Mouse (Mus musculus) neural tube, embryonic 14.5 days (tissue): Measurements from ENCODE around the gene Ubl7. TPM values are rescaled to one million over a fixed set of nuclear protein-coding genes. Genes with fewer than 3 reads are reported as not detected.

ENCODE experiments used
- ATAC-seq: fragments of 200-750 bp; cut with Nextera tagmentation; 2 replicates; pipeline ENCODE4 v1.8.0; 2017; ENCODE audit warnings: low read depth, mild to moderate bottlenecking, moderate TSS enrichment, moderate library complexity
- H3K27ac ChIP-seq: fragments of 300-500 bp; sonication (generic); 2 replicates; pipeline ENCODE4 v1.5.1; 2014; ENCODE audit warnings: low read depth, mild to moderate bottlenecking, control low read depth, low read length, moderate library complexity, mixed read lengths
- H3K27me3 ChIP-seq: fragments of 300-500 bp; sonication (generic); 2 replicates; pipeline ENCODE4 v1.6.1; 2014; ENCODE audit warnings: low read length; ENCODE audit not compliant: control insufficient read depth, insufficient read depth
- H3K36me3 ChIP-seq: fragments of 300-500 bp; sonication (generic); 2 replicates; pipeline ENCODE4 v1.6.1; 2014; ENCODE audit warnings: low read length, mixed read lengths; ENCODE audit not compliant: control insufficient read depth, insufficient read depth
- H3K4me1 ChIP-seq: fragments of 300-500 bp; sonication (generic); 2 replicates; pipeline ENCODE4 v1.6.1; 2014; ENCODE audit warnings: low read length; ENCODE audit not compliant: control insufficient read depth, insufficient read depth
- H3K4me2 ChIP-seq: fragments of 300-500 bp; sonication (generic); 2 replicates; pipeline ENCODE4 v1.6.1; 2014; ENCODE audit warnings: mild to moderate bottlenecking, low read depth, low read length, control low read depth
- H3K4me3 ChIP-seq: fragments of 300-500 bp; sonication (generic); 2 replicates; pipeline ENCODE4 v1.5.1; 2014; ENCODE audit warnings: low read depth, low read length, control low read depth, mixed read lengths
- H3K9ac ChIP-seq: fragments of 300-500 bp; sonication (generic); replicated peaks from 2 replicates; pipeline ENCODE4 v1.6.1; 2014; ENCODE audit warnings: low read depth, mild to moderate bottlenecking, control low read depth, low read length, mixed read lengths
- H3K9me3 ChIP-seq: fragments of 300-500 bp; sonication (generic); 2 replicates; pipeline ENCODE4 v1.6.1; 2016; ENCODE audit warnings: low read length; ENCODE audit not compliant: control insufficient read depth
- WGBS: fragments of 180-500 bp; shearing (Covaris S2); extraction: QIAGEN DNeasy Blood & Tissue Kit; methylation state at CpG from one replicate; pipeline ENCODE4 v1.1.7; 2014; 5-methylcytosine and 5-hydroxymethylcytosine counted together
- polyA plus RNA-seq: library from polyadenylated mRNA; unstranded; fragments of >200 nt; fragmentation: Nextera tagmentation; extraction: Ambion mirVana; gene quantifications from 2 replicates; pipeline ENCODE4 v1.2.1, GENCODE M21; 2014

Gene Ubl7
- polyA plus RNA-seq, 1 experiment from 2014 or later, result 164 TPM

DNA sequence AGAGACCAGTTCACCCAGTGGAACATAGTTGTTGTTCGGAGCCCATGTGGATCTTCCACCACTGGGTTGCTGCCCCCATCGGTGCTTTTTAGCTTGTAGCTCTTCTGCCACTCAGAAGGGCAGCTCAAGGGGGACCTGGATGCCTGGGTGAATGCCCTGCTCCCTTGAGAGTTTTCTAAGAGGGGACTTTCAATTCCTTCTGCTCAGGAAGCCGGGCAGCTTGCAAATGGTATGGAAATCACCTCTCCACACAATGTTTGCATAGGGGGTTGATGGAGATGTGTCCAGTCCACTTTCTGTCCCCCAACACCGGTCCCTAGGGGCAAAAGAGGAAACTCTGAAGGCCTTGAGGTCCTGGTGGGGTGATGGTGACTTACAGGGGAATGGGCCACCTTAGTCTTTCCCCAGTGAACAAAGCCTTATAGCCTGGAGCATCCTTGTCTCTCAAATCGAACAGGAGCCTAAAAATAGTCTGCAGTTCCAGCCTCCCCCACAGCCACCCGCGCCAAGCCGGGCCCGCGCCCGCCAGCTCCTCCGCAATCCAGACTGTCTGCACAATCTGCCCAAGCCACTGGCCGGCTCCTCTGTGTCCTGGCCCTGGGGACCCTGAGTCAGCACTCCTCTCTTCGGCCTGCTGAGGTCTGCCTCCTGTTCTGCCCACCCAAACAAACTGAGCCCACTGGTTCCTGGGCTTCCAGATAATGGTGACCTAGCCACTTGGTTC is 56.6 kb downstream of the Ubl7 start:
- H3K27me3 ChIP-seq, result no peaks in the 10 kb centered on the region
- no peaks in the 10 kb centered on the region for H3K9me3 ChIP-seq
- no peaks in the 10 kb centered on the region for H3K36me3 ChIP-seq
- 77% methylated on average over 14 of the region's 14 CpGs for WGBS
- no peak overlapping the region for H3K4me2 ChIP-seq
- no peak overlapping the region for H3K27ac ChIP-seq
- no peak for ATAC-seq
- no peak overlapping the region for H3K4me3 ChIP-seq
- H3K9ac ChIP-seq, result no peak overlapping the region
- 0 out of 2 replicates have a peak, but pooled peaks cover 2% of the 10 kb centered on the region for H3K4me1 ChIP-seq

GRCm38 (mm10) chr9:57968166-57968771 is 57.5 kb downstream of the Ubl7 start:
- Histone ChIP-seq H3K27me3 (no peaks in the 10 kb centered on the region), H3K4me3 (no peak overlapping the region), H3K36me3 (no peaks in the 10 kb centered on the region), H3K9ac (no peak overlapping the region), H3K4me2 (no peak overlapping the region), H3K4me1 (0 out of 2 replicates have a peak, but pooled peaks cover 2% of the 10 kb centered on the region), H3K9me3 (no peaks in the 10 kb centered on the region), H3K27ac (no peak overlapping the region)
- WGBS, result 85% methylated on average over 9 of the region's 9 CpGs
- ATAC-seq, result no peak

DNA sequence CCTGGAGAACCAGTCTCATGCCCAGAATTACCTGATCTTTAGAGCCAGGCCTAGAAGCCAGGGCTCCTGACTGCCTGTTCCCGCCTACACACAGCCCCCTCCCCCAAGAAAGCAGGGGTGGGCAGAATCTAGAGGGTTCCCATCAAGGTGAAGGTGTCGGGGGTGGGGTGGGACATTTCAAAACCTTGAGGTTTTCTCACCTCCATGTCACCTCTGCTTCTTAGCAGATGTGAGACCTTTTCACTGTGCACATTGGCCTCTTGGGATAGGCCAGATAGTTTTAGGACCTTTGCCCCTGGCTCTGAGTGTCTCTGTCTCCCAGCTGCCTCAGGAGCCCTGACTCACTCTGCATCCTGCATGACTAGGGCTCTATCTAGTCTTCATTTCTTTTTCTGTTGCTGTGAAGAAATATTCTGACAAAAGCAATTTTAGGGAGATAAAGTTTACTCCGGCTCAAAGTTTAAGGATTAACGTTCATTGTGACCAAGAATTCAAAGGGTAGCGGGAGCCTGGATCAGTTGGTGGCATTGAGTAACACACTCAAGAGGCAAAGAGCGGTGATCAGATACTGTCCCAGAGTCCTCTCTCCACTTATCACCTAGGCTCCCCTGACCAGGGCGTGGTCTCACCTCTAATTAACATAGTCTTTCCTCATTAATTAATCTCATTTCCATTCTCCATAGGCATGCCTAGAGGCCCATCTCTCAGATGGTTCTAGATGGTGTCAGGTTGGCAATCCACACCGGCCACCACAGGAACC is 58.2 kb downstream of the Ubl7 start:
- 94% methylated on average over 8 of the region's 8 CpGs for WGBS
- H3K27me3 ChIP-seq, result no peaks in the 10 kb centered on the region
- no peaks in the 10 kb centered on the region for H3K9me3 ChIP-seq
- H3K36me3 ChIP-seq, result no peaks in the 10 kb centered on the region
- 0 out of 2 replicates have a peak, but pooled peaks cover 2% of the 10 kb centered on the region for H3K4me1 ChIP-seq
- no peak overlapping the region for H3K4me3 ChIP-seq
- H3K9ac ChIP-seq, result no peak overlapping the region
- ATAC-seq, result no peak
- H3K27ac ChIP-seq, result no peak overlapping the region
- H3K4me2 ChIP-seq, result no peak overlapping the region

- Histone ChIP-seq H3K4me2 (no peak overlapping the region), H3K27ac (no peak overlapping the region), H3K27me3 (no peaks in the 10 kb centered on the region), H3K9ac (no peak overlapping the region), H3K4me3 (no peak overlapping the region), H3K4me1 (0 out of 2 replicates have a peak, but pooled peaks cover 2% of the 10 kb centered on the region), H3K9me3 (no peaks in the 10 kb centered on the region), H3K36me3 (no peaks in the 10 kb centered on the region)
- ATAC-seq, result no peak
- 70% methylated on average over 11 of the region's 11 CpGs for WGBS
Measured at GRCm38 (mm10) chr9:57969736-57970495, 59.1 kb downstream of the Ubl7 start.

GRCm38 (mm10) chr9:57971413-57971812 is 60.6 kb downstream of the Ubl7 start:
- no peak overlapping the region for H3K9ac ChIP-seq
- no peaks in the 10 kb centered on the region for H3K9me3 ChIP-seq
- H3K4me3 ChIP-seq, result no peak overlapping the region
- 88% methylated on average over 5 of the region's 5 CpGs for WGBS
- no peak overlapping the region for H3K4me2 ChIP-seq
- no peak overlapping the region for H3K27ac ChIP-seq
- ATAC-seq, result no peak
- no peaks in the 10 kb centered on the region for H3K36me3 ChIP-seq
- 0 out of 2 replicates have a peak, but pooled peaks cover 2% of the 10 kb centered on the region for H3K4me1 ChIP-seq
- no peaks in the 10 kb centered on the region for H3K27me3 ChIP-seq

DNA sequence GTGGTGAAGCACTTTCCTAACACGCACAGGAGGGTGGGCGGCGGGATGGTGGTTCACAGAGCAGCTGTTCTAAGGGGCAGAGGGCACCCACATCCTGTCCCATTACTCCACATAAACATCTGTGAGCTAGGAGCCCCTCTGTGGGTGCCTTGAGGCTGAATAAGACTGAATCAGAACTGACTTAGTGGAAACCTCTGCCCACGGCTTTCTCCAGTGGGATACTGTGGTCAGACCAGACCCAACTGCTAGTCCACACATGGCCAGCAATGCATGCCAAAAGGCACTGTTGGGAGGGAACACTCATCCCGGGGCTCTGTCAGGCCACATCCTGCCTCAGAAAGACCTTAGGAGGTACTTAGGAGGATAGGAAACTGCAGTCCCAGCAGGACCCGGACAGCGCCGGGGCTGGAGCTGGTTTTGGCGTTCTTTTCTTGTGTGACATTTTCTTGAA is 61.4 kb downstream of the Ubl7 start:
- 74% methylated on average over 9 of the region's 9 CpGs for WGBS
- Histone ChIP-seq H3K9ac (no peak overlapping the region), H3K4me3 (no peak overlapping the region), H3K9me3 (no peaks in the 10 kb centered on the region), H3K36me3 (no peaks in the 10 kb centered on the region), H3K27ac (no peak overlapping the region), H3K4me1 (0 out of 2 replicates have a peak, but pooled peaks cover 2% of the 10 kb centered on the region), H3K4me2 (no peak overlapping the region), H3K27me3 (no peaks in the 10 kb centered on the region)
- ATAC-seq, result no peak

DNA sequence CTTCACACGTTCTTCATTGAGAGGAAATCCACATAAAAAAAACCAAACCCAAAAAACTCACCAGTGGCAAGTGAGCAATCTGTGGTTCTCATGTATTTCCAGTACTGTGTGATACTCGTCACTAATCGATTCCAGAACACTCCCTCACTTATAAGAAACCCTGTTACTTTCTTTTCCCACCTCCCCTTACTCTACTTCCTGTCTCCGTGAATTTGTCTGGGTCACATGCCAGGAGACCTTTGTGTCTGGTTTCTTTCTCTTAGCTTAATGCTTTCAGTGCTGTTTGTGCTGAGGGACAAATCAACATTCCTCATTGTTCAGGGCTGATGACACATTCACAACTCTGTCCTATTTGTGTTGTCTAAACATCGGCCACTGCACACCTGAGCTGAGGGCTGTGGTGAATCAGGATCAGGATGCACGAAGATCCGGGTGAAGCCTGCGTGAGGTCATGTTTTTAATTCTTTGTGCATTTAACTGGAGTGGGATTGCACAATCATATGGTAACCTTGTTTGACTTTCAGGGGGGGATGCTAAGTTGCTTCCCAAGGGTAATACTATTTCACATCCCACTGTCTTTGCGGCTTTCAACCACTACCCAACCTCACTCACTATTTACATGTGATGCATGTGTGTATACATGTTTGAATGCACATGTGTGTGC is 62.1 kb downstream of the Ubl7 start:
- Histone ChIP-seq H3K9ac (no peak overlapping the region), H3K9me3 (no peaks in the 10 kb centered on the region), H3K4me2 (no peak overlapping the region), H3K27ac (no peak overlapping the region), H3K27me3 (no peaks in the 10 kb centered on the region), H3K4me1 (0 out of 2 replicates have a peak, but pooled peaks cover 2% of the 10 kb centered on the region), H3K4me3 (no peak overlapping the region), H3K36me3 (no peaks in the 10 kb centered on the region)
- WGBS, result 73% methylated on average over 9 of the region's 9 CpGs
- no peak for ATAC-seq

- Histone ChIP-seq H3K36me3 (no peaks in the 10 kb centered on the region), H3K9me3 (no peaks in the 10 kb centered on the region), H3K27me3 (no peaks in the 10 kb centered on the region), H3K4me3 (no peak overlapping the region), H3K4me2 (no peak overlapping the region), H3K4me1 (0 out of 2 replicates have a peak, but pooled peaks cover 2% of the 10 kb centered on the region), H3K27ac (no peak overlapping the region), H3K9ac (no peak overlapping the region)
- ATAC-seq, result no peak
- WGBS, result 84% methylated on average over 6 of the region's 6 CpGs
Measured at GRCm38 (mm10) chr9:57973440-57974066, 62.8 kb downstream of the Ubl7 start.
